Mouse (Mus musculus): ENCODE results near the gene B3galt4. TPM values are rescaled to one million over a fixed set of nuclear protein-coding genes. Genes with fewer than 3 reads are reported as not detected.
"Not testable (repeated sequence)": the region's sequence is repeated elsewhere in the genome, so short reads cannot be mapped to it uniquely, and the experiment has no call there.

Gene B3galt4
- polyA plus RNA-seq, 1 experiment, result 7.7 TPM

DNA sequence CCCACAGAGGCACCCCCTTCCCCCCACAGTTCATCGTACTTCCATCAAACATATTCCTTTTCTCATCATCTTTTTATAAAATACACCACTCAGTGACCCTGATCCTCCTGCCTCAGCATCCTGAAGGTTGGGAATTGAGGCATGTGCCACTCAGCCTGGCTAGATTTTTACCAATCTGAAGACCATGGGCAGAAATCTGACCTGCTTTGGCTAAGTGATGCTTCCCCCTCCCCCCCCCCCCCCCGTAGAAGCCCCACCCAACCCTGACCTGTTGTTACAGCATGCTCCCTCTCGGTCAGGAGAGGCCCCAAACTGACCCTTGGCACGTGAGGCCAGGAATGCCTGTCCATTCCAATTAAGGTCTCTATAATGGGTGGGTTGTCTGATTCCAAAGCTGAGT is 46.5 kb downstream of the B3galt4 start, which contains the start of gene Platr17:
Gene Platr17, plus strand, starts transcription at position 301 of the 400 bp plus-strand sequence.
- not testable (repeated sequence) for DNase-seq (ENCODE audit: low spot score)

GRCm38 (mm10) chr17:33903911-33904651 is 47.2 kb downstream of the B3galt4 start:
- DNase-seq (ENCODE audit: low spot score), result not testable (repeated sequence)

GRCm38 (mm10) chr17:33902491-33902890 is 48.8 kb downstream of the B3galt4 start:
- DNase-seq (ENCODE audit: low spot score), result no peak

DNA sequence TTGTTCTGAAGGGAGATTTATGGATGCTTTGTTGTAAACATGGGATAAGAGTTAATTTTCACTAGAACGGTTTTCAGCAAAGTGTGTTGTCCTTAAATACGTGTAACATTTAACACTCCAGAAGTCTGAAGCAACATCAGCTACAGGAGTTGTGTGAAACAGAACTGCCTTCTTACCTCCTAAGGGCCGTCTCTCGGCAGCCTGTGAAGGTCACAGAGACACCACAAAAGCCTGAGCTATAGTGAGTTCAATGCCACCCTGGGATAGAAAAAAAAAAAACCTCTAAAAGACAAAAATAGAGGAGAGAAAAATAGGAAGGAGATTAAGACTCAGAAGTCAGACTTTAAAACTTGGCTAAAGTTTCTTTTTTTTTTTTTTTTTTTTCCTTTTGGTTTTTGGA is 49.2 kb downstream of the B3galt4 start:
- no peak for DNase-seq (ENCODE audit: low spot score)

- no peak for DNase-seq (ENCODE audit: low spot score)
Measured at GRCm38 (mm10) chr17:33901653-33902052, 49.6 kb downstream of the B3galt4 start.

DNA sequence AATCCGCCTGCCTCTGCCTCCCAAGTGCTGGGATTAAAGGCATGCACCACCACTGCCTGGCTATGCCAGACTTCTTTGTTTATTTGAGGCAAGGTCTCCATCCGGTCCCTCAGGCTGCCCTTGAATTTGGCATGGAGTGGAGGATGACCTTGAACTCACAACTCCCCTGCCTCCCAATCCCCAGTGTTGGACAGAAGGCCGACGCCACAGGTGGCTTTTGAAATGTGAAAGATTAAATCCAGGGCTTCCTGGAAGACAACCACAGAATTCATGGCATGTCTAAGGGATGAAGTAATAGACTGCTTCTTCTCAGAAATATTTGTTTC is 50.3 kb downstream of the B3galt4 start:
- DNase-seq (ENCODE audit: low spot score), result no peak

- DNase-seq (ENCODE audit: low spot score), result no peak
Measured at GRCm38 (mm10) chr17:33900281-33900988, 50.9 kb downstream of the B3galt4 start.

Other genes with a start within 250 kb of the B3galt4 start
- gene March2, start 232.8 kb downstream of the B3galt4 start, polyA plus RNA-seq (2012; rRNA removed), result 106 and 118 TPM in 2 replicates
- gene Rab11b, start 191.0 kb downstream of the B3galt4 start, polyA plus RNA-seq (2012; rRNA removed), result 238 and 246 TPM in 2 replicates
- gene Angptl4, start 169.7 kb downstream of the B3galt4 start, polyA plus RNA-seq (2012; rRNA removed), result 7.7 and 11.3 TPM in 2 replicates
- 65.6 and 79.0 TPM in 2 replicates for gene Kank3, start 141.0 kb downstream of the B3galt4 start, polyA plus RNA-seq (2012; rRNA removed)
- 1,557 and 1,878 TPM in 2 replicates for gene Rps28, start 126.9 kb downstream of the B3galt4 start, polyA plus RNA-seq (2012; rRNA removed)
- gene Ndufa7, start 126.9 kb downstream of the B3galt4 start, polyA plus RNA-seq (2012; rRNA removed), result 307 and 382 TPM in 2 replicates
- gene Cd320, start 108.4 kb downstream of the B3galt4 start, polyA plus RNA-seq (2012; rRNA removed), result 21.4 and 21.5 TPM in 2 replicates
- not detected in 2 replicates for gene Gm7029, start 77.7 kb downstream of the B3galt4 start, polyA plus RNA-seq (2012; rRNA removed)
- gene Kifc1, start 60.8 kb downstream of the B3galt4 start, polyA plus RNA-seq (2012; rRNA removed), result 2.2 and 3.3 TPM in 2 replicates
- 0.14 and 0.15 TPM in 2 replicates for gene Platr17, start 46.4 kb downstream of the B3galt4 start, polyA plus RNA-seq (2012; rRNA removed)
- 28.1 and 31.0 TPM in 2 replicates for gene Daxx, start 42.1 kb downstream of the B3galt4 start, polyA plus RNA-seq (2012; rRNA removed)
- 84.7 and 122 TPM in 2 replicates for gene Tapbp, start 35.6 kb downstream of the B3galt4 start, polyA plus RNA-seq (2012; rRNA removed)
- 20.1 and 23.1 TPM in 2 replicates for gene Zbtb22, start 35.6 kb downstream of the B3galt4 start, polyA plus RNA-seq (2012; rRNA removed)
- 132 and 164 TPM in 2 replicates for gene Rgl2, start 21.9 kb downstream of the B3galt4 start, polyA plus RNA-seq (2012; rRNA removed)
- 86.5 and 87.2 TPM in 2 replicates for gene Pfdn6, start 11.1 kb downstream of the B3galt4 start, polyA plus RNA-seq (2012; rRNA removed)
- 15.8 and 17.2 TPM in 2 replicates for gene Wdr46, start 10.8 kb downstream of the B3galt4 start, polyA plus RNA-seq (2012; rRNA removed)
- gene Vps52, start 4.3 kb upstream of the B3galt4 start, polyA plus RNA-seq (2012; rRNA removed), result 39.3 and 39.7 TPM in 2 replicates
- gene Rps18, start 4.5 kb upstream of the B3galt4 start, polyA plus RNA-seq (2012; rRNA removed), result 1,060 and 1,160 TPM in 2 replicates
- gene H2-K1, start 48.9 kb upstream of the B3galt4 start, polyA plus RNA-seq (2012; rRNA removed), result 987 and 1,071 TPM in 2 replicates
- 46.1 and 76.8 TPM in 2 replicates for gene Ring1, start 73.2 kb upstream of the B3galt4 start, polyA plus RNA-seq (2012; rRNA removed)
- 86.6 and 112 TPM in 2 replicates for gene H2-Ke6, start 76.6 kb upstream of the B3galt4 start, polyA plus RNA-seq (2012; rRNA removed)
- 106 and 110 TPM in 2 replicates for gene Slc39a7, start 80.2 kb upstream of the B3galt4 start, polyA plus RNA-seq (2012; rRNA removed)
- gene Rxrb, start 80.3 kb upstream of the B3galt4 start, polyA plus RNA-seq (2012; rRNA removed), result 47.7 and 53.1 TPM in 2 replicates
- gene Col11a2, start 87.9 kb upstream of the B3galt4 start, polyA plus RNA-seq (2012; rRNA removed), result 0.99 and 1.8 TPM in 2 replicates
- gene H2-Oa, start 140.9 kb upstream of the B3galt4 start, polyA plus RNA-seq (2012; rRNA removed), result 1.7 and 2.1 TPM in 2 replicates
- 30.0 and 31.9 TPM in 2 replicates for gene H2-DMa, start 168.1 kb upstream of the B3galt4 start, polyA plus RNA-seq (2012; rRNA removed)
- gene Brd2, start 171.1 kb upstream of the B3galt4 start, polyA plus RNA-seq (2012; rRNA removed), result 135 and 154 TPM in 2 replicates
- gene H2-DMb2, start 191.8 kb upstream of the B3galt4 start, polyA plus RNA-seq (2012; rRNA removed), result 4.1 and 4.9 TPM in 2 replicates
- 22.4 and 22.8 TPM in 2 replicates for gene H2-DMb1, start 201.6 kb upstream of the B3galt4 start, polyA plus RNA-seq (2012; rRNA removed)
- 29.5 and 40.1 TPM in 2 replicates for gene Tap1, start 236.1 kb upstream of the B3galt4 start, polyA plus RNA-seq (2012; rRNA removed)
- 34.7 and 37.4 TPM in 2 replicates for gene Psmb9, start 236.3 kb upstream of the B3galt4 start, polyA plus RNA-seq (2012; rRNA removed)
- 81.2 and 88.3 TPM in 2 replicates for gene Psmb8, start 246.2 kb upstream of the B3galt4 start, polyA plus RNA-seq (2012; rRNA removed)

All from urinary bladder, adult 2 months (tissue).